Comparison of ENCODE assay signal across 25 mouse cellular contexts in the genomic region with DNA sequence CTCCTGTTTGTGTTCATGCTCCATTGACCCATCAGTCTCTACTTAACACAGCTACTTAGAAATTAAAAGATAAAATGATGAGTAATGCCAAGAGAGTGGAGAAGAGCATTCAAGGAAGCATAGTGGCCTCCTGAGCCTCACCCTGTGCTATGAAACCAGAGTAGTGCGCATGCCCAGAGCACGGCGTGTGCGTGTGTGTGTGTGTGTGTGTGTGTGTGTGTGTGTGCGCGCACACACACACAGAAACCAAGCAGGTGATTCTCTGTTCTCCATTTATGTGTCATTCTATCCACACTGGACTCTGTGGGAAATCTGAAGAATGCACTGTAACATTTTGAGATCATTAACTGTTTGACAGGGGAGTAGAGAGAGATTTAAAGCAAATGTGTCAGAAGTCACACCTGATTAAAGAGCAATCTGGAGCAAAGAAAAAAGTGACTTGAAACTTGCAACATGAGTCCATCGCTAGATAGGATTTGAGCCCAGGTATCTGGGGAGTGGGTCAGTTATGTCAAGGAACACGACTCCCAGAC.
A peak's percentile ranks its signal among the peaks of the same experiment; 100 is the strongest.
DNase-seq lines count a peak whose midpoint lies in the region; ATAC-seq lines count a peak whose summit lies in the region.
"Had no signal": no experiment of that assay in that cellular context is flagged by ENCODE, and none has a peak within 500 bp of the region (broad histone marks: within the 10 kb centered on the region; RNA-seq: fewer than 3 reads in every experiment).

No protein-coding gene starts in this region.

- no peaks in the 10 kb centered on the region for H3K27me3 ChIP-seq in kidney, embryonic 14.5 days (ENCODE audit: control insufficient read depth, insufficient read depth, low read length)
- no peaks in the 10 kb centered on the region for H3K27me3 ChIP-seq in kidney, embryonic 16.5 days (ENCODE audit: insufficient read depth, low read length)
- no peaks in the 10 kb centered on the region for H3K27me3 ChIP-seq in limb, embryonic 12.5 days
- H3K27me3 ChIP-seq in limb, embryonic 10.5 days (ENCODE audit: low read depth, poor library complexity, severe bottlenecking) = no peaks in the 10 kb centered on the region
- H3K27me3 ChIP-seq: embryonic facial prominence, embryonic 13.5 days; embryonic facial prominence, embryonic 15.5 days; forebrain, embryonic 12.5 days had no signal

- no peak overlapping the region for H3K9ac ChIP-seq in kidney, embryonic 14.5 days (ENCODE audit: low read depth, low read length)
- no peak overlapping the region for H3K9ac ChIP-seq in kidney, embryonic 16.5 days (replicated peaks; ENCODE audit: low read length)
- H3K9ac ChIP-seq in limb, embryonic 12.5 days (replicated peaks) = no peak overlapping the region
- H3K9ac ChIP-seq: embryonic facial prominence, embryonic 13.5 days; embryonic facial prominence, embryonic 15.5 days; forebrain, embryonic 12.5 days had no signal

- H3K4me3 ChIP-seq in kidney, embryonic 14.5 days (ENCODE audit: low read length) = no peak overlapping the region
- no peak overlapping the region for H3K4me3 ChIP-seq in kidney, embryonic 16.5 days (ENCODE audit: low read length)
- no peak overlapping the region for H3K4me3 ChIP-seq in limb, embryonic 12.5 days (replicated peaks)
- H3K4me3 ChIP-seq in limb, embryonic 10.5 days = no peak overlapping the region
- H3K4me3 ChIP-seq: embryonic facial prominence, embryonic 13.5 days; embryonic facial prominence, embryonic 15.5 days; erythroblast, embryonic 14.5 days; forebrain, embryonic 10.5 days; forebrain, embryonic 12.5 days had no signal

- H3K4me2 ChIP-seq in kidney, embryonic 14.5 days (replicated peaks; ENCODE audit: low read depth, low read length) = no peak overlapping the region
- no peak overlapping the region for H3K4me2 ChIP-seq in kidney, embryonic 16.5 days (replicated peaks; ENCODE audit: low read depth, low read length)
- H3K4me2 ChIP-seq in limb, embryonic 12.5 days = no peak overlapping the region
- H3K4me2 ChIP-seq: embryonic facial prominence, embryonic 13.5 days; embryonic facial prominence, embryonic 15.5 days; forebrain, embryonic 12.5 days had no signal

- H3K36me3 ChIP-seq in kidney, embryonic 14.5 days (ENCODE audit: control insufficient read depth, insufficient read depth, low read length) = no peaks in the 10 kb centered on the region
- no peaks in the 10 kb centered on the region for H3K36me3 ChIP-seq in kidney, embryonic 16.5 days (ENCODE audit: insufficient read depth, low read length)
- H3K36me3 ChIP-seq in limb, embryonic 12.5 days = no peaks in the 10 kb centered on the region
- H3K36me3 ChIP-seq in limb, embryonic 10.5 days = no peaks in the 10 kb centered on the region
- H3K36me3 ChIP-seq: embryonic facial prominence, embryonic 13.5 days; embryonic facial prominence, embryonic 15.5 days; forebrain, embryonic 10.5 days; forebrain, embryonic 12.5 days had no signal

- H3K27ac ChIP-seq in kidney, embryonic 14.5 days (ENCODE audit: low read depth, low read length) = no peak overlapping the region
- no peak overlapping the region for H3K27ac ChIP-seq in kidney, embryonic 16.5 days (ENCODE audit: low read length)
- no peak overlapping the region for H3K27ac ChIP-seq in limb, embryonic 12.5 days
- no peak overlapping the region for H3K27ac ChIP-seq in limb, embryonic 10.5 days
- H3K27ac ChIP-seq: embryonic facial prominence, embryonic 13.5 days; embryonic facial prominence, embryonic 15.5 days; forebrain, embryonic 10.5 days; forebrain, embryonic 12.5 days had no signal

- ATAC-seq in kidney, embryonic 14.5 days (ENCODE audit: low FRiP score, low TSS enrichment) = peak; percentile 94
- peak; percentile 90 for ATAC-seq in kidney, embryonic 16.5 days (ENCODE audit: low FRiP score, low TSS enrichment)
- 0 out of 2 replicates have a peak, but pooled peaks have one; percentile 56 for ATAC-seq in limb, embryonic 12.5 days (ENCODE audit: insufficient number of reproducible peaks, insufficient read depth, low FRiP score, low TSS enrichment, low read depth)
- ATAC-seq: CD4-positive, CD25-positive, alpha-beta regulatory T cell, adult 4 months; forebrain, embryonic 14.5 days; forebrain, embryonic 16.5 days had no signal

- no peak for DNase-seq in kidney, adult 11 months
- no peak for DNase-seq in kidney, postnatal 25 days
- no peak for DNase-seq in limb, embryonic 10.5 days (ENCODE audit: low spot score)
- DNase-seq: adrenal gland, adult 2 months; adrenal gland, postnatal 10 days; adrenal gland, postnatal 25 days; B cell, adult 2 months; cerebellum, adult 11 months; cerebellum, adult 18-20 months; cerebellum, adult 8-10 months; cerebellum, adult 9-11 months; cerebellum, postnatal 14 days; cerebellum, postnatal 36 days; embryo, embryonic 11 days had no signal

- no peaks in the 10 kb centered on the region for H3K4me1 ChIP-seq in kidney, embryonic 14.5 days (ENCODE audit: control insufficient read depth, insufficient read depth, low read length)
- 0 out of 2 replicates have a peak, but pooled peaks cover 5% of the 10 kb centered on the region for H3K4me1 ChIP-seq in kidney, embryonic 16.5 days (ENCODE audit: insufficient read depth, low read length)
- H3K4me1 ChIP-seq in limb, embryonic 12.5 days (replicated peaks) = no peaks in the 10 kb centered on the region
- no peaks in the 10 kb centered on the region for H3K4me1 ChIP-seq in limb, embryonic 10.5 days
- H3K4me1 ChIP-seq: forebrain, embryonic 10.5 days; forebrain, embryonic 12.5 days had no signal

- H3K9me3 ChIP-seq in kidney, embryonic 14.5 days (ENCODE audit: control insufficient read depth, low read length) = no peaks in the 10 kb centered on the region
- no peaks in the 10 kb centered on the region for H3K9me3 ChIP-seq in kidney, embryonic 16.5 days (ENCODE audit: low read length)
- H3K9me3 ChIP-seq in limb, embryonic 12.5 days = no peaks in the 10 kb centered on the region
- no peaks in the 10 kb centered on the region for H3K9me3 ChIP-seq in limb, embryonic 10.5 days (replicated peaks)
- H3K9me3 ChIP-seq: embryonic facial prominence, embryonic 13.5 days; embryonic facial prominence, embryonic 15.5 days; forebrain, embryonic 10.5 days; forebrain, embryonic 12.5 days had no signal

- WGBS in kidney, embryonic 14.5 days = 33% methylated on average over 8 of the region's 8 CpGs
- WGBS in kidney, embryonic 16.5 days = 40% methylated on average over 8 of the region's 8 CpGs
- 81% methylated on average over 8 of the region's 8 CpGs for WGBS in limb, embryonic 12.5 days
- WGBS in limb, embryonic 10.5 days = 86% methylated on average over 8 of the region's 8 CpGs
